Mouse (Mus musculus) liver, embryonic 14.5 days (tissue): ENCODE results near the gene Abcg5.

ENCODE experiments used
- CTCF ChIP-seq: IDR thresholded peaks from 2 replicates; pipeline ENCODE4 v1.5.1; 2016; ENCODE audit warnings: antibody characterized with exemption, low read depth, control low read depth
- EP300 ChIP-seq: IDR thresholded peaks from 2 replicates; pipeline ENCODE4 v1.6.1; 2016; ENCODE audit warnings: antibody characterized with exemption, low read depth

DNA sequence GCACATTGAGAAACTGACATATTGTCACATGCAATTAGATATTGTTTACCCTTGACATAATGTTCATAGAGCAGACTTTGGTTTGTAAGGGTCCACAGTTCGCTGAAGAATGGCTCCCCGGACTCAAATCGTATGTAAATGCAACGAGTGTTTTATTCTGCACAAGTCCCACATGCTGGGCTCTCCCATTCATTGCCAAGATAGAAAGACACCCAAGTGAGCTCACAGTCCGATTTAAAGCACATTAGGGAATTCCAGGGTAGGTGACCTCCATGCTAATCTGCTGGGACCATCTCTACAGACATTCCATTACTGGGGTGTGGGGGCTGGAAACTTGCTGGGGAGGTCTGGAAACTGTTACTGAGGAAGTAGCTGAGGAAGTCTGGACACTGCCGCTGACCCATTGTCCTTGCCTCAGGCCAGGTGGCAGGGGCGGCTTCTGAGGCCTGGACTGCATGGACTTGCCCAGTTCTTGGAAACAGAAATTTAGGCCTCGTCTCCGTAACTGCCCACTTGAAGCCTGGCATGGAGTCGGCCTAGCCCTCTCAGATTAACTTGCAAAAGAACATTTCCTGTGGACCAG is 42.9 kb downstream of the Abcg5 start:
- TF ChIP-seq CTCF (no peak), EP300 (no peak)
